Mouse (Mus musculus) stomach, embryonic 14.5 days (tissue): ENCODE data around the gene Arl14ep. TPM values are rescaled to one million over a fixed set of nuclear protein-coding genes. Genes with fewer than 3 reads are reported as not detected.

ENCODE experiments used
- ATAC-seq: fragments of 200-750 bp; cut with Nextera tagmentation; 2 replicates; pipeline ENCODE4 v1.8.0; 2017; ENCODE audit warnings: low read depth, moderate TSS enrichment; ENCODE audit not compliant: insufficient number of reproducible peaks, insufficient read depth, low FRiP score
- H3K27ac ChIP-seq: fragments of 300-500 bp; sonication (generic); 2 replicates; pipeline ENCODE4 v1.5.1; 2014; ENCODE audit warnings: mild to moderate bottlenecking, low read length, moderate library complexity, mixed read lengths
- H3K27me3 ChIP-seq: fragments of 300-500 bp; sonication (generic); 2 replicates; pipeline ENCODE4 v1.6.1; 2014; ENCODE audit warnings: low read length, control low read depth, mixed read lengths; ENCODE audit not compliant: control insufficient read depth, insufficient read depth
- H3K36me3 ChIP-seq: fragments of 300-500 bp; sonication (generic); 2 replicates; pipeline ENCODE4 v1.6.1; 2014; ENCODE audit warnings: mild to moderate bottlenecking, control low read depth, low read length, moderate library complexity, mixed read lengths; ENCODE audit not compliant: control insufficient read depth, insufficient read depth
- H3K4me1 ChIP-seq: fragments of 300-500 bp; sonication (generic); 2 replicates; pipeline ENCODE4 v1.6.1; 2014; ENCODE audit warnings: low read length, control low read depth, mixed read lengths; ENCODE audit not compliant: control insufficient read depth, insufficient read depth
- H3K4me2 ChIP-seq: fragments of 300-500 bp; sonication (generic); replicated peaks from 2 replicates; pipeline ENCODE4 v1.6.1; 2014; ENCODE audit warnings: low read depth, low read length, control low read depth
- H3K4me3 ChIP-seq: fragments of 300-500 bp; sonication (generic); 2 replicates; pipeline ENCODE4 v1.5.1; 2014; ENCODE audit warnings: low read depth, low read length, control low read depth
- H3K9ac ChIP-seq: fragments of 300-500 bp; sonication (generic); replicated peaks from 2 replicates; pipeline ENCODE4 v1.6.1; 2014; ENCODE audit warnings: low read depth, mild to moderate bottlenecking, control low read depth, low read length, moderate library complexity, mixed read lengths
- H3K9me3 ChIP-seq: fragments of 300-500 bp; sonication (generic); 2 replicates; pipeline ENCODE4 v1.6.1; 2016; ENCODE audit warnings: low read depth, low read length, control low read depth; ENCODE audit not compliant: control insufficient read depth
- WGBS: fragments of 180-500 bp; shearing (Covaris S2); extraction: QIAGEN DNeasy Blood & Tissue Kit; methylation state at CpG from one replicate; pipeline ENCODE4 v1.1.7; 2014; 5-methylcytosine and 5-hydroxymethylcytosine counted together
- polyA plus RNA-seq: library from polyadenylated mRNA; unstranded; fragments of >200 nt; fragmentation: Nextera tagmentation; extraction: Ambion mirVana; gene quantifications from 2 replicates; pipeline ENCODE4 v1.2.1, GENCODE M21; 2014

Arl14ep gene
- polyA plus RNA-seq, 1 experiment from 2014 or later, result 50.1 TPM

DNA sequence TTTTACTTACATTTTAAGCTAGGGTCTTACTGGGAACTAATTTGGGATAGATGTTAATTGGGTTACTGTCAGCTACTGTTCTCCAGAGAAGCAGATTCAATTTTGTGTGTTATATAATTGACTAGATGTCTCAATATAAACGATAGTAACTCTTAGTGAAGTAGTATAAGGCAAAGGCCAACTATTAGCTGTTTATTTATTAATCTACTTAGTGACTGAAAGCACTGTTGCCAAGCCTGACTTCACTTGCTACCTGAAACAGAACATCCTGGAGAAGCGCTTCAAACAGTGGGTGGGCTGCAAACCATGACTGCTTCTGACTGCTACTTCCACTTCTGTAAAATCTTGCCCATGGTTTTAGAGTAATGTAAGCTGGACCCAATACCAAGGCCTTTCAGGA lies 13.2 kb downstream of the Arl14ep start:
- Histone ChIP-seq H3K27ac (no peak overlapping the region), H3K27me3 (no peaks in the 10 kb centered on the region), H3K36me3 (peaks cover 23% of the 10 kb centered on the region), H3K4me1 (no peaks in the 10 kb centered on the region), H3K9me3 (no peaks in the 10 kb centered on the region), H3K9ac (no peak overlapping the region), H3K4me2 (no peak overlapping the region), H3K4me3 (no peak overlapping the region)
- ATAC-seq, result no peak
- 84% methylated on average over 2 of the region's 2 CpGs for WGBS

DNA sequence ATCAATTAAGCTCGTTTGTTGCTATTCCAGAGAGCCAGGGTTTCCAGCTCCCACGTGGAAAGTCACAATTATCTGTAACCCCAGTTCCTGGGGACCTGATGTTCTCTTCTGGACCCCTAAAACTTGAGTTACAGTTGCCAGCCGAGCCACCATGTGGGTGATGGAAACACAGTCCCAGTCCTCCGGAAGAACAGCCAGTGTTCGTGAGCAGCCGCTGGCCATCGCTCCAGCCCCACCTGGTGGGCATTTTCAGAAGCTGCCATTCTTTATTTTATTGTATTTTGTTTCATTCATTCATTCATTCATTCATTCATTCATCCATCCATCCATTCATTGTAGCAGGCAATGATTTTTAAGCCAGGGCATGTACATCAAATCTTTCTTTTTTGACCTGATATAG lies 14.0 kb downstream of the Arl14ep start:
- WGBS, result 47% methylated on average over 7 of the region's 7 CpGs
- ATAC-seq, result no peak

GRCm38 (mm10) chr2:106959380-106959779 lies 14.8 kb downstream of the Arl14ep start:
- no peak overlapping the region for H3K9ac ChIP-seq
- H3K4me2 ChIP-seq, result no peak overlapping the region
- H3K4me1 ChIP-seq, result no peaks in the 10 kb centered on the region
- H3K27me3 ChIP-seq, result no peaks in the 10 kb centered on the region
- H3K4me3 ChIP-seq, result no peak overlapping the region
- no peak overlapping the region for H3K27ac ChIP-seq
- no peak for ATAC-seq
- H3K36me3 ChIP-seq, result peaks cover 9% of the 10 kb centered on the region; the same call in 1 of the 2 replicates
- no peaks in the 10 kb centered on the region for H3K9me3 ChIP-seq
- WGBS, result 73% methylated on average over 5 of the region's 5 CpGs

More for the DNA sequence above, 14.0 kb downstream of the Arl14ep start:
- Histone ChIP-seq H3K9me3 (no peaks in the 10 kb centered on the region), H3K4me2 (no peak overlapping the region), H3K36me3 (peaks cover 17% of the 10 kb centered on the region), H3K4me1 (no peaks in the 10 kb centered on the region), H3K27ac (no peak overlapping the region), H3K4me3 (no peak overlapping the region), H3K27me3 (no peaks in the 10 kb centered on the region), H3K9ac (no peak overlapping the region)

- no peak for ATAC-seq
- Histone ChIP-seq H3K4me3 (no peak overlapping the region), H3K4me1 (no peaks in the 10 kb centered on the region), H3K27me3 (no peaks in the 10 kb centered on the region), H3K36me3 (peaks cover 8% of the 10 kb centered on the region; the same call in 1 of the 2 replicates), H3K4me2 (no peak overlapping the region), H3K9ac (no peak overlapping the region), H3K9me3 (no peaks in the 10 kb centered on the region), H3K27ac (no peak overlapping the region)
- WGBS, result 68% methylated on average over 6 of the region's 6 CpGs
Measured at GRCm38 (mm10) chr2:106958916-106959315, 15.3 kb downstream of the Arl14ep start.

DNA sequence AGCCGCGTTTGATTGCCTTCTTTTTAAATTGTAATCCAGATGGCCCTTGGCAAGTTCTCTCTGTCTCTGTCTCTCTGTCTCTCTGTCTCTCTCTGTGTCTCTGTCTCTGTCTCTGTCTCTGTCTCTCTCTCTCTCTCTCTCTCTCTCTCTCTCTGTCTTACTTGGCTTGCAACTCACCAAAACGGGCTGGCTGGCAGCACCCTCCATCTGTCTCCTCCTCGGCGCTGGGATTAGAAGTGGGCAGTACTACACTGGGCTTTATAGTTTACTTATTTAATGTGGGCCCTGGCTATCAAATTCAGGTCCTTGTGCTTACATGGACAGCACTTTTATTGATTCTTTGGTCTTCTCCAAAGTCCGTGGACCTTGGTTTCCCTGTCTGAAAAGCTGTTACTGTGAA lies 18.1 kb downstream of the Arl14ep start:
- no peak for ATAC-seq
- Histone ChIP-seq H3K4me1 (no peaks in the 10 kb centered on the region), H3K4me2 (no peak overlapping the region), H3K9ac (no peak overlapping the region), H3K9me3 (no peaks in the 10 kb centered on the region), H3K27me3 (no peaks in the 10 kb centered on the region), H3K27ac (no peak overlapping the region), H3K36me3 (no peaks in the 10 kb centered on the region), H3K4me3 (no peak overlapping the region)
- 71% methylated on average over 6 of the region's 6 CpGs for WGBS

DNA sequence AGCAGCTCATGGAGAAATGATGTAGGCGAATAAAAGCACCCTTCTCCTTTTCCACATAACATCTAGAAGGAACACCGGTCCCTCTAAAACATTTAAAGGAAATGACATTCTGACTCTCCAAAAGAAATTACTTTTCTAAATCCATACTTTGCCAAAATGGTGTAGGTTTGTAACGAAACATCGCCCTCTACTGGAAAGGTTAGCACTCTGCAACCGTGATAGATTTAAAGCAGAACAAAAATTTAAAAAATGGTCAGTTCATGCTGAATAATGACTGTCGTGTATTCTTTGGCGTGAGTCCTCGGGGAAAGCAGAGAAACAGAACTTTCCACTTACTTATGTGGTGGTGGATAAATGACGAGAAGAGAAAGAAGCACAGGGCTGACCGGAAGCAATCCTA lies 18.6 kb downstream of the Arl14ep start:
- H3K9ac ChIP-seq, result no peak overlapping the region
- H3K4me1 ChIP-seq, result no peaks in the 10 kb centered on the region
- 12% methylated on average over 10 of the region's 10 CpGs for WGBS
- no peak overlapping the region for H3K27ac ChIP-seq
- no peak overlapping the region for H3K4me2 ChIP-seq
- ATAC-seq, result no peak
- H3K36me3 ChIP-seq, result no peaks in the 10 kb centered on the region
- H3K9me3 ChIP-seq, result no peaks in the 10 kb centered on the region
- H3K4me3 ChIP-seq, result no peak overlapping the region
- no peaks in the 10 kb centered on the region for H3K27me3 ChIP-seq

- no peaks in the 10 kb centered on the region for H3K9me3 ChIP-seq
- H3K4me3 ChIP-seq, result no peak overlapping the region
- no peak for ATAC-seq
- 66% methylated on average over 6 of the region's 6 CpGs for WGBS
- no peaks in the 10 kb centered on the region for H3K36me3 ChIP-seq
- no peaks in the 10 kb centered on the region for H3K27me3 ChIP-seq
- H3K27ac ChIP-seq, result no peak overlapping the region
- no peak overlapping the region for H3K4me2 ChIP-seq
- H3K4me1 ChIP-seq, result no peaks in the 10 kb centered on the region
- no peak overlapping the region for H3K9ac ChIP-seq
Measured at GRCm38 (mm10) chr2:106954975-106955374, 19.2 kb downstream of the Arl14ep start.

DNA sequence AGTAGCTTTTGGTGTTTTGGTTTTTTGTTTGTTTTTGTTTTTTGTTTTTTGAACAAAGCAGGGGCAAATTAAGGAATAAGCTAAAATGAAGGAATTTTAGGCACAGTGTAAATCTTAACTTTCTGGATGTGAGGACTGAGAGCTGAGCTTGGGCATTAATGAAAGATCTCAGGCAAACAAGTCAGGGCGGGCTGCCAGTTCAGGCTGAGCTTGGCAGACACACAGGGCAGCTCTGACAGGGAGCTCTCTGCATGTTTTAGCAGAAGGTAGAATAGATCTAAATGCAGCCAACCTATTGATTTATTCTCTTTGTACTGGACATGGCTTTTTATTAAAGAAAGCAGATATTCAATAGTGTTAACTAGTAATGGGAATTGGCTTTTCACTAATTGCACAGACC lies 31.8 kb downstream of the Arl14ep start:
- H3K36me3 ChIP-seq, result no peaks in the 10 kb centered on the region
- no peaks in the 10 kb centered on the region for H3K4me1 ChIP-seq
- no peaks in the 10 kb centered on the region for H3K27me3 ChIP-seq
- H3K9ac ChIP-seq, result no peak overlapping the region
- H3K4me2 ChIP-seq, result no peak overlapping the region
- no peaks in the 10 kb centered on the region for H3K9me3 ChIP-seq
- ATAC-seq, result no peak
- no peak overlapping the region for H3K27ac ChIP-seq
- 78% methylated on average over 1 of the region's 1 CpGs for WGBS
- H3K4me3 ChIP-seq, result no peak overlapping the region

DNA sequence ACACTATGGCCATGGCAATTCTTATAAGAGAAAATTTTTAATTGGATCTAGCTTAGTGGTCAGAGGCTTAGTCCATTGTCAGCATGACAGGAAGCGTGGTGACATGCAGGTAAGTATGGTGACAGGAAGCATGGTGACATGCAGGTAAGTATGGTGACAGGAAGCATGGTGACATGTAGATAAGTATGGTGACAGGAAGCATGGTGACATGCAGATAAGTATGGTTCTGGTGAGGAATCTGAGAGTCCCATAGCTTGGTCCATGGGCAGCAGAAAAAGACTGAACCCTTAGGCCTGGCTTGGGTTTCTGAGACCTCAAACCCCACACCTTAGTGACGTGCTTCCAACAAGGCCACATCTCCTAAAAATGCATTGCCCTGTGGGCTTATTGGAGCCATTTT lies 38.5 kb downstream of the Arl14ep start:
- H3K4me2 ChIP-seq, result no peak overlapping the region
- H3K4me3 ChIP-seq, result no peak overlapping the region
- no peaks in the 10 kb centered on the region for H3K4me1 ChIP-seq
- WGBS, result 97% methylated on average over 2 of the region's 2 CpGs
- no peak overlapping the region for H3K9ac ChIP-seq
- H3K9me3 ChIP-seq, result no peaks in the 10 kb centered on the region
- no peak overlapping the region for H3K27ac ChIP-seq
- H3K36me3 ChIP-seq, result no peaks in the 10 kb centered on the region
- ATAC-seq, result no peak
- H3K27me3 ChIP-seq, result no peaks in the 10 kb centered on the region
